Mouse (Mus musculus): ENCODE results near the gene Btbd35f17. TPM values are rescaled to one million over a fixed set of nuclear protein-coding genes. Genes with fewer than 3 reads are reported as not detected.
"Not testable (repeated sequence)": the region's sequence is repeated elsewhere in the genome, so short reads cannot be mapped to it uniquely, and the experiment has no call there.

Gene Btbd35f17
- polyA plus RNA-seq (2015; fragmentation: Nextera tagmentation; extraction: Ambion mirVana) = not detected in 2 replicates

DNA sequence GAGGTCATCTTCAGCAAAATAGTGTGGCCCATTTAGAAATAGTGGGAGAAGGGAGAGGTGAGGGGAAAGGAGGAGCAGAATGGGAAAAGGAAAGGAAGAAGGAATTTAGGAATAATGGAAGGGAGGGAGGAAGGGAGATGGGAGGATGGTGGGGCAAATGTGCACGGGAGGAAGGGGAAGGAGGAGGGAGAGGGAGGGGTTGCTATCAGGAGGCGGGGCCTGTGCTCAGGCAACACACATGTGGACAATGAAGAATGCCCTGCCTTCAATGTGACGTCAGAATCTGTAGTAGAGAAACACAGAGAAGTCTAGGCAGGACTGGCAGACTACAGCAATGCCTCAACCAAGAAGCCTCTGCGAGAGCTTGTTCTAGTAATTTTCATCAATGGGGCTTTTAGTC, at the start of gene Btbd35f17:
Gene Btbd35f17, plus strand, starts transcription at position 301 of the 400 bp plus-strand sequence.
- H3K9ac ChIP-seq (ENCODE audit: low read depth, low read length); ATAC-seq; H3K4me2 ChIP-seq (ENCODE audit: low read length); H3K27ac ChIP-seq (ENCODE audit: low read depth, low read length); H3K27me3 ChIP-seq (replicated peaks; ENCODE audit: control insufficient read depth, insufficient read depth, low read length); H3K4me3 ChIP-seq (ENCODE audit: low read length); H3K36me3 ChIP-seq (ENCODE audit: control insufficient read depth, insufficient read depth, low read length); H3K4me1 ChIP-seq (ENCODE audit: control insufficient read depth, insufficient read depth, low read depth, low read length); H3K9me3 ChIP-seq (ENCODE audit: control insufficient read depth, low read length): not testable (repeated sequence)
- 92% methylated on average over 1 of the region's 4 CpGs for WGBS

Other genes starting within 250 kb of the Btbd35f17 start
- gene Btbd35f28, start 174.1 kb upstream of the Btbd35f17 start, polyA plus RNA-seq (2015; fragmentation: Nextera tagmentation; extraction: Ambion mirVana) = not detected in 2 replicates
- gene Btbd35f20, start 79.4 kb upstream of the Btbd35f17 start, polyA plus RNA-seq (2015; fragmentation: Nextera tagmentation; extraction: Ambion mirVana) = not detected in 2 replicates